Comparison of ENCODE assay signal across 16 mouse cellular contexts in the genomic region with DNA sequence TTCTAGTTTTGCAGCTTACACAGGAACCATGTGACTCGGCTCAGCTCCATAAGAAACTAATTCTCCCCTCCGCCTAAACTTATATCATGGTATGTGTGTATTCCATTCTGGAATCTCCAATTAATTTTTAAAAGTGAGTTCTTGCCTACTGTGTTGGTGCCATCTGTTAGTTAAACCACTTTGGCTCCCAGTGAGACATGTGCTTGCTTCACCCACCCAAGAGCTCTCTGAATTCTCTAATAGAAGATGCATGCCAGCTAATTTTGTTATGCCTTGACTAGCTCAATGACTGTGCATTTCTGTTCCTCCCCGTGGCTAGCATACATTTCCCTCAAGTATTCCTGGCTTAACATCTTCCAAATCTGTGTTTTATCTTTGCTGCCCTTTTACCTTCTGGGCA.
DNase-seq lines count a peak whose midpoint lies in the region.
"Had no signal": no experiment of that assay in that cellular context is flagged by ENCODE, and none has a peak within 500 bp of the region (broad histone marks: within the 10 kb centered on the region; RNA-seq: fewer than 3 reads in every experiment).

No protein-coding gene starts in this region.

- peak; percentile 52 for DNase-seq in cerebellum, adult 9-10 months
- DNase-seq in cerebellum, postnatal 4 days (ENCODE audit: low spot score in 2 of 2), result no peak
- peak; percentile 46 to 74 for DNase-seq in layer of hippocampus, adult 18-20 months (ENCODE audit: low spot score in 2 of 2)
- DNase-seq in layer of hippocampus, adult 9-10 months (ENCODE audit: low spot score), result no peak
- DNase-seq in right cerebral cortex, adult 18-20 months, result peak; percentile 32
- no peak for DNase-seq in right cerebral cortex, postnatal 4 days
- peak; percentile 53 for DNase-seq in layer of hippocampus, adult 9-11 months
- no peak for DNase-seq in retina, embryonic 14.5 days (ENCODE audit: low spot score)
- DNase-seq: adrenal gland, postnatal 10 days; B cell, adult 2 months; cerebellum, adult 18-20 months; cerebellum, postnatal 10 days; forebrain, postnatal 0 days; gastrocnemius, postnatal 36 days; heart, adult 11 months; heart, postnatal 36 days had no signal

Comparison
In these comparisons a context has a peak if more than half of its experiments do, and no peak if none do; other contexts are left out.
1. DNase-seq: peak in cerebellum, adult 9-10 months (single experiment), layer of hippocampus, adult 18-20 months (2 of 2), right cerebral cortex, adult 18-20 months (single experiment) and layer of hippocampus, adult 9-11 months (single experiment); none in cerebellum, postnatal 4 days (0 of 2), layer of hippocampus, adult 9-10 months (single experiment), right cerebral cortex, postnatal 4 days (single experiment) and retina, embryonic 14.5 days (single experiment).